Mouse (Mus musculus) erythroblast, embryonic 14.5 days (primary cell): ENCODE data around the gene Lcn6.

Experiments used
- GATA1 ChIP-seq: IDR thresholded peaks from 2 replicates; pipeline ENCODE4 v1.6.1; 2012; ENCODE audit warnings: low read length, inconsistent platforms, mixed read lengths
- TAL1 ChIP-seq: IDR thresholded peaks from 3 replicates; pipeline ENCODE4 v1.6.1; 2012; ENCODE audit warnings: low read length, inconsistent platforms, mixed read lengths

DNA sequence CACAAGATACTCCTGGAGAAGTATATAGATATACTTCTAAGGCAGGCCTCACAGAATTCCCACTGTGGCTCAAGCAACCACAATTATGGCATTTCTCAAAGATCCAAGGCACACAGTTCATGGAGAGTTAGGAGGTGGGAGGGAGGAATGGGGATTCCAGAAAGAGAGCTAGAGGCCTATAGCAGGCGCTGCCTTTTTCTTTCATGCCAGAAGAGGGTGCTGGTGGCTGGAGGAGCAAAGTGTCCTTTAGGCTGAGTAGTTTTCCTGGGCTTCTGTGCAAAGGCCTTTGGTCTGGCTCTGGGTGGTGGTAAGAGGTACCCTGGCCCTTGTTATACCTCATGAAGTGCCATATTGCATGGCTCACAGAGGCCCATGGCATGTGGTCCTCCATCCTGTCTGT lies 42.5 kb upstream of the Lcn6 start:
- TF ChIP-seq GATA1 (no peak), TAL1 (no peak)
